Mouse (Mus musculus): Measurements from ENCODE around the gene Gm20695.
"Not testable (repeated sequence)": the region's sequence is repeated elsewhere in the genome, so short reads cannot be mapped to it uniquely, and the experiment has no call there.

Gene Gm20695

GRCm38 (mm10) chr16:3884201-3885064 is at the start of gene Gm20695, which contains the start of gene Zfp597:
Gm20695 (plus strand) TSS chr16:3884648.
Zfp597 (minus strand) TSS chr16:3884561.
- peak; percentile 96 for DNase-seq

- no peak for DNase-seq
Measured at GRCm38 (mm10) chr16:3835461-3835860, 49.0 kb upstream of the Gm20695 start.

- peak; percentile 24 for DNase-seq
Measured at GRCm38 (mm10) chr16:3839157-3839885, 45.1 kb upstream of the Gm20695 start.

- no peak for DNase-seq
Measured at GRCm38 (mm10) chr16:3842989-3843388, 41.5 kb upstream of the Gm20695 start.

GRCm38 (mm10) chr16:3843796-3844195 is 40.7 kb upstream of the Gm20695 start:
- no peak for DNase-seq

GRCm38 (mm10) chr16:3846711-3847518 is 37.5 kb upstream of the Gm20695 start, which contains the start of gene Zfp174:
Zfp174 (plus strand) TSS chr16:3847268.
- peak; percentile 92 for DNase-seq

- no peak for DNase-seq
Measured at GRCm38 (mm10) chr16:3847871-3848270, 36.6 kb upstream of the Gm20695 start.

GRCm38 (mm10) chr16:3848416-3848815 is 36.0 kb upstream of the Gm20695 start:
- no peak for DNase-seq

- not testable (repeated sequence) for DNase-seq
Measured at GRCm38 (mm10) chr16:3851301-3851700, 33.1 kb upstream of the Gm20695 start.

GRCm38 (mm10) chr16:3852586-3852985 is 31.9 kb upstream of the Gm20695 start:
- no peak for DNase-seq

GRCm38 (mm10) chr16:3854437-3855182 is 29.8 kb upstream of the Gm20695 start:
- no peak for DNase-seq

GRCm38 (mm10) chr16:3855776-3856175 is 28.7 kb upstream of the Gm20695 start:
- no peak for DNase-seq

- no peak for DNase-seq
Measured at GRCm38 (mm10) chr16:3859254-3859653, 25.2 kb upstream of the Gm20695 start.

- no peak for DNase-seq
Measured at GRCm38 (mm10) chr16:3871815-3872214, 12.6 kb upstream of the Gm20695 start.

GRCm38 (mm10) chr16:3872216-3873047 is 12.0 kb upstream of the Gm20695 start, which contains the start of gene Naa60:
Naa60 (plus strand) TSS chr16:3872375.
- DNase-seq = peak; percentile 91

- DNase-seq = no peak
Measured at GRCm38 (mm10) chr16:3876346-3876745, 8.1 kb upstream of the Gm20695 start.

- no peak for DNase-seq
Measured at GRCm38 (mm10) chr16:3885065-3885670, 720 bp downstream of the Gm20695 start.

- DNase-seq = no peak
Measured at GRCm38 (mm10) chr16:3891621-3892295, 7.3 kb downstream of the Gm20695 start.

GRCm38 (mm10) chr16:3893739-3894138 is 9.3 kb downstream of the Gm20695 start:
- DNase-seq = no peak

GRCm38 (mm10) chr16:3895173-3895792 is 10.8 kb downstream of the Gm20695 start:
- peak; percentile 66 for DNase-seq
